Mouse (Mus musculus): ENCODE results near the gene Tomm22. TPM values are rescaled to one million over a fixed set of nuclear protein-coding genes. Genes with fewer than 3 reads are reported as not detected.
"Not testable (repeated sequence)": the region's sequence is repeated elsewhere in the genome, so short reads cannot be mapped to it uniquely, and the experiment has no call there.

The Tomm22 gene
- polyA plus RNA-seq, 1 experiment from 2014 or later, result 249 TPM

DNA sequence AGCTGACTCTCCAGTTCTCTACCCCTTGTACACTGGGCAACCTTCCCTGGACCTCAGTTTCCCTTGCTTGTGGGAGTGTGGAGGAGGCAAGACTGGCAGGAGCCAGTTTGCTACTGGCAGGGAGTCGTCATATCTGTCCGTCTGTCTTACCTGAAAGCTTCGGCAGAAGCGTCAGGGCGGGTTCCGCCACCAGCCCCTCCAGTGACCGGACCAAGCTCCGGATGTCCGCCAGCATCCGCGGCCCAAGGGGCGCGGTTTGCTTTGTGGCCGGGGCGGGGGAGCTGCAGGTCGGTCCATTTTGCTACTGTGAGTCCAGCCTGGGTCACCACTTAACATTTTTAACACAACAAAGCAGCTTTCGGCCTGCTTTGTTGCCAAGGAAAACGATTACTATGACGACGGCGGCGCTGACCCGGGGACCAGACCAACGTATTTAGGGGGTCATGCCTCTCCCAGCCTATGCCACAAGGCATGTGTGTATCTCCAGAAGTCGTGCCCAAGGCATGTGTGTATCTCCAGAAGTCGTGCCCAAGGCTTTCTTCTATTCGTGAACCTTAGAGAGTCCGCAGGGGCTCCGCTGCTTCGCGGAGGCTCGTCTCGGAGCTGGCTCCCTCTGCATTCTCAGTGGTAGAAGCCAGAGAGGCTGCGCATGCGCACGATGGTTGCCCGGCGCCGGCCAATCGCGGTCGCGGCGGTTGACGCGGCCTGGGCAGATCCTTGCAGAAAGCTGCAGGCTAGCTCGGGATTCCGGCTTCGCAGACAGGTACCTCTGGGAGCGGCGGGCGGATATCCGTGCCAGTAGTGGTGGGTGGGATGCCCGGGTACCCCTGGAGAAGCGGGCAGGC lies 11.9 kb upstream of the Tomm22 start, which contains the start of the genes Fam227a and Cby1:
Gene Fam227a, minus strand, starts transcription at position 426 of the 845 bp plus-strand sequence.
Gene Cby1, plus strand, starts transcription at position 669 of the 845 bp plus-strand sequence.
- peaks cover 3% of the 10 kb centered on the region; the same call in 1 of the 2 replicates for H3K36me3 ChIP-seq (ENCODE audit: control insufficient read depth, insufficient read depth)
- H3K4me2 ChIP-seq (ENCODE audit: low read length), result peak within 1 kb of the TSS; percentile 57
- H3K4me3 ChIP-seq (replicated peaks; ENCODE audit: low read length), result peak within 1 kb of the TSS; percentile 57
- peaks cover 7% of the 10 kb centered on the region for H3K4me1 ChIP-seq (replicated peaks; ENCODE audit: control insufficient read depth, insufficient read depth, low read length)
- H3K9ac ChIP-seq (replicated peaks; ENCODE audit: low read depth, low read length), result peak within 1 kb of the TSS; percentile 90
- H3K27me3 ChIP-seq (replicated peaks; ENCODE audit: control insufficient read depth, insufficient read depth, low read length), result no peaks in the 10 kb centered on the region
- no peaks in the 10 kb centered on the region; the same call in 1 of the 2 replicates for H3K9me3 ChIP-seq (ENCODE audit: control insufficient read depth, low read length)
- H3K27ac ChIP-seq (ENCODE audit: low read length), result peak within 1 kb of the TSS; percentile 97
- ATAC-seq, result peak; percentile 87
- 0% methylated on average over 55 of the region's 55 CpGs for WGBS

DNA sequence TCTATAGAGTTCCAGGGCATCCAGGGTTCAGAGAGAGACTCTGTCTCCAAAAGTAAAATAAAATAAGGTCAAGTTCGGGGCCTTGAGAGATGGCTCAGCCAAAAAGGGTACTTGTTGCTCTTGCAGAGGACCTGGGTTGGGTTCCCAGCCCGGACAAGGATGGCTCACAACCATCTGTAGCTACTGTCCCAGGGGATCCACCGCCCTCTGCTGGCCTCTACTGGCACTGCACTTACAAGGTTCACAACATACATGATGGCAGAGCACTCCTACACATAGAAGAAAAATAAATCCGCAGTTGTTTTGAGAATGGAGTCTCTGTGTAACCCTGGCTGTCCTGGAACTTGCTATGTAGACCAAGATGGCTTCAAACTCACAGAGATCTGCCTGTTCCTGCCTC lies 8.8 kb upstream of the Tomm22 start:
- H3K4me2 ChIP-seq (ENCODE audit: low read length), result no peak overlapping the region
- peaks cover 7% of the 10 kb centered on the region for H3K4me1 ChIP-seq (replicated peaks; ENCODE audit: control insufficient read depth, insufficient read depth, low read length)
- H3K36me3 ChIP-seq (ENCODE audit: control insufficient read depth, insufficient read depth), result peaks cover 11% of the 10 kb centered on the region
- no peak overlapping the region for H3K4me3 ChIP-seq (replicated peaks; ENCODE audit: low read length)
- H3K27ac ChIP-seq (ENCODE audit: low read length), result no peak overlapping the region
- WGBS, result 79% methylated on average over 4 of the region's 4 CpGs
- no peak overlapping the region for H3K9ac ChIP-seq (replicated peaks; ENCODE audit: low read depth, low read length)
- no peaks in the 10 kb centered on the region; the same call in 1 of the 2 replicates for H3K9me3 ChIP-seq (ENCODE audit: control insufficient read depth, low read length)
- H3K27me3 ChIP-seq (replicated peaks; ENCODE audit: control insufficient read depth, insufficient read depth, low read length), result no peaks in the 10 kb centered on the region
- no peak for ATAC-seq

DNA sequence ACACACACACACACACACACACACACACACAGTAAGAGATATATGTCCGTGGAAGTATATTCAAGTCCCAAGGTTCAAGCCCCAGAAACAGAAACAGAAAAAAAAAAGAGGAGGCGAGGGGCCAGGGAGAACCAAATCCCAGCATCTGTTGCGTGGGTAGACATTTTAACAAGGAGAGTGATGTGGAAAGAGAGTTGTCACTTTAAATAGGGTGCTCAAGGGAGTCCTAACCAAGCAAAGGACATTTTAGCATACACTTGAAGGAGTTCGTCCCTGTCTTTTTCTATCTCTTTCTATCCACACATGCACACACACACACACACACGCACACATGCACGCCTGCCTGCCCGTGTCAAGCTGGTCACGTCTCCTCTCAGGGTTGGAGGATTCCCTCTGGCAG lies 6.0 kb upstream of the Tomm22 start:
- peaks cover 4% of the 10 kb centered on the region for H3K4me1 ChIP-seq (replicated peaks; ENCODE audit: control insufficient read depth, insufficient read depth, low read length)
- no peak for ATAC-seq
- WGBS, result 95% methylated on average over 8 of the region's 8 CpGs

DNA sequence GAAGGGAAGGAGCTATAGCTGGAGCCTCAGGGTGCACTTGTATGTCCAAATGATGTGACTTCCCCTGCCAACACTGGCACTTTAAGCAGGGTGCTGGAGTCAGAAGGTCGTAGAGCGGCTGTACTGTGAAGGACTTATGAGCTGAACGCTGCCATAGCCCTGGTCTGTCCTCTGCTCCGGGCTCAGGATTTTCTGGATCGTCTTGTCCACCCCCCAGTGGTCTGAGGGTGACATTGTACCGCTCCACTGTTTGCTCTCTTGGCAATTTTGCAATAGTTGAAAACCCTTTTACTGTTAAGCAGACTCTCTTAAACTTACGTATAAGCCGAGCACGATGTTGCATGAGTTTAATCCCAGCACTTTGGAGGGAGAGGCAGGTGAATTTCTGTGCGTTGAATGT lies 1.5 kb upstream of the Tomm22 start:
- ATAC-seq, result no peak
- 72% methylated on average over 10 of the region's 10 CpGs for WGBS
- Histone ChIP-seq H3K9ac (replicated peaks; ENCODE audit: low read depth, low read length) (no peak overlapping the region), H3K36me3 (ENCODE audit: control insufficient read depth, insufficient read depth) (peaks cover 16% of the 10 kb centered on the region), H3K4me2 (ENCODE audit: low read length) (no peak overlapping the region), H3K27ac (ENCODE audit: low read length) (no peak overlapping the region), H3K4me3 (replicated peaks; ENCODE audit: low read length) (no peak overlapping the region), H3K9me3 (ENCODE audit: control insufficient read depth, low read length) (no peaks in the 10 kb centered on the region), H3K27me3 (replicated peaks; ENCODE audit: control insufficient read depth, insufficient read depth, low read length) (no peaks in the 10 kb centered on the region), H3K4me1 (replicated peaks; ENCODE audit: control insufficient read depth, insufficient read depth, low read length) (peaks cover 7% of the 10 kb centered on the region)

More for the DNA sequence above, 6.0 kb upstream of the Tomm22 start:
- Histone ChIP-seq H3K9ac (replicated peaks; ENCODE audit: low read depth, low read length) (no peak overlapping the region), H3K4me3 (replicated peaks; ENCODE audit: low read length) (no peak overlapping the region), H3K27me3 (replicated peaks; ENCODE audit: control insufficient read depth, insufficient read depth, low read length) (no peaks in the 10 kb centered on the region), H3K27ac (ENCODE audit: low read length) (no peak overlapping the region), H3K9me3 (ENCODE audit: control insufficient read depth, low read length) (no peaks in the 10 kb centered on the region; the same call in 1 of the 2 replicates), H3K4me2 (ENCODE audit: low read length) (no peak overlapping the region), H3K36me3 (ENCODE audit: control insufficient read depth, insufficient read depth) (peaks cover 13% of the 10 kb centered on the region)

DNA sequence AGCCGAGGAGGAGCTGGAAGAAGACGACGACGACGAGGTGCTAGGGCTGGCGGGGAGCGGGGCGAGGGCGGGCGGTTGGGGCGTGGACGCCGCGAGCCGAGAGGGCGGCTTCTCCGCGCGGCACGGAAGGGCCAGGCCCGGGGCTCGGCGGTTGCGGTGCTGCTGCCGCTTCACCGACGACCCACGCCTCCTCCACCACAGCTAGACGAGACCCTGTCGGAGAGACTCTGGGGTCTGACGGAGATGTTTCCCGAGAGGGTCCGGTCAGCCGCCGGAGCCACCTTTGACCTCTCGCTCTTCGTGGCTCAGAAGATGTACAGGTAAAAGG lies 275 bp downstream of the Tomm22 start:
- peak overlapping the region; percentile 77 for H3K4me3 ChIP-seq (replicated peaks; ENCODE audit: low read length)
- H3K27me3 ChIP-seq (replicated peaks; ENCODE audit: control insufficient read depth, insufficient read depth, low read length), result no peaks in the 10 kb centered on the region
- ATAC-seq, result peak; percentile 57
- H3K36me3 ChIP-seq (ENCODE audit: control insufficient read depth, insufficient read depth), result peaks cover 25% of the 10 kb centered on the region
- under 1% methylated on average over 37 of the region's 37 CpGs for WGBS
- H3K4me1 ChIP-seq (replicated peaks; ENCODE audit: control insufficient read depth, insufficient read depth, low read length), result peaks cover 7% of the 10 kb centered on the region
- peak overlapping the region; percentile 60 for H3K4me2 ChIP-seq (ENCODE audit: low read length)
- H3K9me3 ChIP-seq (ENCODE audit: control insufficient read depth, low read length), result no peaks in the 10 kb centered on the region
- H3K27ac ChIP-seq (ENCODE audit: low read length), result 0 out of 2 replicates have a peak overlapping the region, but pooled peaks have one; percentile 30
- H3K9ac ChIP-seq (replicated peaks; ENCODE audit: low read depth, low read length), result peak overlapping the region; percentile 68

DNA sequence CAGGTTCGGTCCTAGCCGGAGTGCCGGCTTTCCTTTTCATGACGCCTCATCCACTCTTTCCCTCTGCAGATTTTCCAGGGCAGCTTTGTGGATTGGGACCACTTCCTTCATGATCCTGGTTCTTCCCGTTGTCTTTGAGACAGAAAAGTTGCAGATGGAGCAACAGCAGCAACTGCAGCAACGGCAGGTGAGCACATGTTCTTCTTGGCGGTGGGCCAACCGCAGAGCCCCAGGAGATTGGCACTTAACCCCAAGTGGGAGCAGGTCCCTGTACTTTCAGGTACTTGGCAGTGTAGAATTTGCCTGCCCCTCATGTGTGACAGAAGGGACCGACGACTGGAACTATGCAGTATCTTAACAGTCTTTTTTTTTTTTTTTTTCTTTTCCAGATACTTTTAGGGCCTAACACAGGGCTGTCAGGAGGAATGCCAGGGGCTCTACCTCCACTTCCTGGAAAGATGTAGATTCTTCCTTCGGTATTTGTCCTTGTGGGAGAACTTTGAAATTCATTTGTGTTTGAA lies 1.2 kb downstream of the Tomm22 start:
- ATAC-seq; H3K27me3 ChIP-seq (replicated peaks; ENCODE audit: control insufficient read depth, insufficient read depth, low read length); H3K4me3 ChIP-seq (replicated peaks; ENCODE audit: low read length); H3K27ac ChIP-seq (ENCODE audit: low read length); H3K9me3 ChIP-seq (ENCODE audit: control insufficient read depth, low read length); H3K9ac ChIP-seq (replicated peaks; ENCODE audit: low read depth, low read length); H3K4me1 ChIP-seq (replicated peaks; ENCODE audit: control insufficient read depth, insufficient read depth, low read length): not testable (repeated sequence)
- H3K4me2 ChIP-seq (ENCODE audit: low read length), result peak overlapping the region; percentile 60
- WGBS, result 80% methylated on average over 11 of the region's 11 CpGs
- H3K36me3 ChIP-seq (ENCODE audit: control insufficient read depth, insufficient read depth), result peaks cover 26% of the 10 kb centered on the region

DNA sequence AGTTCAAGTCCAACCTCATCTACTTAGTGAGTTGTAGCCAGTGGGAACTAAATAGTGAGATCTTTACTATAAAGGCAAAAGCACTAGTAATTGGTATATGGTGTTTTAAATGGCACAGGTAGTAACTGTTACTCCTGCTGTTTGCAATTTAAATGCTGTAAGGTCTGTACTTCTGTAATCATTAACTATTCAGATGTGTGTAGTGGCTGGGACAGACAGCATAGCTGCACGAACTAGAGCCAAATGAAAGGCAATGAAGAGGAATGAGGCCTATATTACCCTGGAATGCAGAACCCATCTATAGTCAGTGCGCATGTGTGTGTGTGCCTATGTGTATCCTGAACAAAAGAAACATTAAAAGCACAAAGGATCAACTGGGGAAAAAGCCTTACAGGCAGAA lies 7.3 kb downstream of the Tomm22 start:
- H3K27ac ChIP-seq (ENCODE audit: low read length), result no peak overlapping the region
- H3K4me1 ChIP-seq (replicated peaks; ENCODE audit: control insufficient read depth, insufficient read depth, low read length), result peaks cover 7% of the 10 kb centered on the region
- H3K9ac ChIP-seq (replicated peaks; ENCODE audit: low read depth, low read length), result no peak overlapping the region
- WGBS, result 86% methylated on average over 2 of the region's 2 CpGs
- no peak overlapping the region for H3K4me2 ChIP-seq (ENCODE audit: low read length)
- peaks cover 23% of the 10 kb centered on the region for H3K36me3 ChIP-seq (ENCODE audit: control insufficient read depth, insufficient read depth)
- no peaks in the 10 kb centered on the region for H3K9me3 ChIP-seq (ENCODE audit: control insufficient read depth, low read length)
- no peak for ATAC-seq
- H3K27me3 ChIP-seq (replicated peaks; ENCODE audit: control insufficient read depth, insufficient read depth, low read length), result no peaks in the 10 kb centered on the region
- no peak overlapping the region for H3K4me3 ChIP-seq (replicated peaks; ENCODE audit: low read length)

DNA sequence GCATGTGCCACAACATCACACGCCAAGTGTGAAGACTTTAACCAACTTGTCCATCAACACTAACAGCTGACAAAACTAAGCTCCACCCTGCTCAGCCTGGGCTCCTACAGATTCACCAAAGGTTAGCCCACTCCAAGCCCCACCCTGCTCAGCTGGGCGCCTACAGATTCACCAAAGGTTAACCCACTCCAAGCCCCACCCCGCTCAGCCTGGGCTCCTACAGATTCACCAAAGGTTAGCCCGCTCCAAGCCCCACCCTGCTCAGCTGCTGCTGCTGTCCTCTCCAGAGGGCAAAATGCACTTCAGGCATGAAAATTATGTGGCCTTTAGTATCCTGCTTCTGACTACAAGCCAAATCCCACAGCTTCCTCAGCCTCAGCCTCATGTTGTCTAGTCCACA lies 11.3 kb downstream of the Tomm22 start:
- no peak overlapping the region for H3K27ac ChIP-seq (ENCODE audit: low read length)
- H3K36me3 ChIP-seq (ENCODE audit: control insufficient read depth, insufficient read depth), result no peaks in the 10 kb centered on the region
- H3K4me1 ChIP-seq (replicated peaks; ENCODE audit: control insufficient read depth, insufficient read depth, low read length), result peaks cover 44% of the 10 kb centered on the region
- 86% methylated on average over 4 of the region's 4 CpGs for WGBS
- H3K9me3 ChIP-seq (ENCODE audit: control insufficient read depth, low read length), result no peaks in the 10 kb centered on the region
- H3K4me3 ChIP-seq (replicated peaks; ENCODE audit: low read length), result no peak overlapping the region
- no peak overlapping the region for H3K4me2 ChIP-seq (ENCODE audit: low read length)
- no peaks in the 10 kb centered on the region for H3K27me3 ChIP-seq (replicated peaks; ENCODE audit: control insufficient read depth, insufficient read depth, low read length)
- no peak for ATAC-seq
- H3K9ac ChIP-seq (replicated peaks; ENCODE audit: low read depth, low read length), result no peak overlapping the region

DNA sequence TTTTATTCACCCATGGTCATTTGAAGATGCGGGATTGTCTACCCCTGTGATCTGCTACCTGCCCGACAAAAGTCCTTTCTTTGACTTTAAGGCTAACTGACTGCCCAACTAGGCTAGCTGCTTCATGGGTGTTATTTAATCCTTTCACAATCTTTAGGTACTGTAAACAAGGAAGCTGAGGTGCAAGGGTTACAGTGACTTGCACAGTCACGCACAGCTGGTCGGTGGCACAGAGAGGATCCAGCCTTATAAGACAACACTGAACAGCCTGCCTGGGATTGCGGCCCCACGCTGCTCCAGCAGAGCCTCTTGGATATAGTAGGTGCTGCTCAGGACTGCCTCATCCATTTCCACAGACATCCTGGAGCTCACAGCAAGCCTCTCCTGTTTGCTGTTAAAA lies 12.5 kb downstream of the Tomm22 start:
- no peak for ATAC-seq
- H3K4me2 ChIP-seq (ENCODE audit: low read length), result no peak overlapping the region
- no peaks in the 10 kb centered on the region for H3K9me3 ChIP-seq (ENCODE audit: control insufficient read depth, low read length)
- H3K4me1 ChIP-seq (replicated peaks; ENCODE audit: control insufficient read depth, insufficient read depth, low read length), result peaks cover 44% of the 10 kb centered on the region
- no peak overlapping the region for H3K27ac ChIP-seq (ENCODE audit: low read length)
- no peaks in the 10 kb centered on the region for H3K36me3 ChIP-seq (ENCODE audit: control insufficient read depth, insufficient read depth)
- no peak overlapping the region for H3K4me3 ChIP-seq (replicated peaks; ENCODE audit: low read length)
- 88% methylated on average over 6 of the region's 6 CpGs for WGBS
- no peaks in the 10 kb centered on the region for H3K27me3 ChIP-seq (replicated peaks; ENCODE audit: control insufficient read depth, insufficient read depth, low read length)
- H3K9ac ChIP-seq (replicated peaks; ENCODE audit: low read depth, low read length), result no peak overlapping the region
